Comparison of ENCODE assay signal across 8 mouse cellular contexts in genomic region chr6:4601297-4601931, GRCm38 (mm10). TPM values are rescaled to one million over a fixed set of nuclear protein-coding genes. Genes with fewer than 3 reads are reported as not detected.
A peak's percentile ranks its signal among the peaks of the same experiment; 100 is the strongest.
DNase-seq lines count a peak whose midpoint lies in the region; ATAC-seq and TF ChIP-seq lines count a peak whose summit lies in the region.

No protein-coding gene starts in this region.

- peak overlapping the region; percentile 66 for H3K27ac ChIP-seq in MEL (ENCODE audit: control insufficient read depth, low read depth, low read length)

- peaks cover 17% of the 10 kb centered on the region for H3K79me2 ChIP-seq in MEL (ENCODE audit: control insufficient read depth, insufficient read depth, low read length, poor library complexity)

- H3K4me1 ChIP-seq in MEL (ENCODE audit: control insufficient read depth in 1 of 2, insufficient read depth in 2 of 2, low read length in 2 of 2) = peaks cover 0 to 12% of the 10 kb centered on the region in 2 experiments; a peak in 3 of 4 replicates

- peaks cover 0 to 20% of the 10 kb centered on the region in 2 experiments; a peak in 2 of 4 replicates for H3K36me3 ChIP-seq in MEL (ENCODE audit: control insufficient read depth in 1 of 2, insufficient read depth in 2 of 2, low read length in 2 of 2)

- H3K27me3 ChIP-seq in MEL (ENCODE audit: control insufficient read depth in 1 of 2, insufficient read depth in 2 of 2, low read length in 2 of 2) = peaks cover 2 to 4% of the 10 kb centered on the region in 2 experiments; a peak in 1 of 4 replicates

- TF ChIP-seq EP300 in MEL (IDR thresholded peaks at IDR 0.05; ENCODE audit: low read depth in 1 of 2, low read length in 2 of 2) = no peak

- DNase-seq in 3134 (ENCODE audit: extremely low read depth, insufficient read length, low spot score) (peak; percentile 43), MEL (ENCODE audit: low read depth, low spot score) (peak; percentile 52), liver (peak; percentile 29)
- peak; percentile 57 for DNase-seq in cerebellum, adult 9-11 months
- DNase-seq in gastrocnemius, postnatal 10 days = peak; percentile 44
- peak; percentile 50 for DNase-seq in induced T-regulatory cell, adult 2 months (ENCODE audit: low read depth)
- DNase-seq in thymus, postnatal 10 days (ENCODE audit: low spot score in 2 of 2) = peak; percentile 37 to 49

- H3K4me3 ChIP-seq in MEL (ENCODE audit: control insufficient read depth in 1 of 2, insufficient read depth in 1 of 2, low read depth in 2 of 2, low read length in 2 of 2) = peak overlapping the region; percentile 85 to 92

- ATAC-seq in monocyte, adult 5-6 weeks (replicated peaks; ENCODE audit: insufficient number of reproducible peaks, low FRiP score, low TSS enrichment, poor library complexity, severe bottlenecking) = 0 out of 2 replicates have a peak, but pooled peaks have one; percentile 29

- peak overlapping the region; percentile 92 for H3K9ac ChIP-seq in MEL (ENCODE audit: control insufficient read depth, low read depth, low read length, poor library complexity, severe bottlenecking)

- no peaks in the 10 kb centered on the region for H3K9me3 ChIP-seq in MEL (replicated peaks; ENCODE audit: insufficient read depth, low read length)

- no peak for TF ChIP-seq RAD21 in MEL (IDR thresholded peaks at IDR 0.05; ENCODE audit: low read depth, low read length)

- peak; percentile 44 to 47; a peak in 2 of 4 replicates for TF ChIP-seq POLR2A in MEL (IDR thresholded peaks at IDR 0.05; ENCODE audit: control insufficient read depth in 1 of 2, insufficient read depth in 1 of 2, low read depth in 1 of 2, low read length in 2 of 2, poor library complexity in 1 of 2)

- no peak for TF ChIP-seq CTCF in MEL (IDR thresholded peaks at IDR 0.05 in 2 of 3, conservative IDR thresholded peaks at IDR 0.05 in 1 of 3; ENCODE audit: control insufficient read depth in 1 of 3, insufficient read depth in 1 of 3, low read depth in 2 of 3, low read length in 3 of 3, poor library complexity in 1 of 3, severe bottlenecking in 1 of 3)

TF ChIP-seq in MEL, 35 proteins besides CTCF, POLR2A, EP300 and RAD21:
- TF ChIP-seq TAL1 (IDR thresholded peaks at IDR 0.05; ENCODE audit: low read length) (no peak), MYC (IDR thresholded peaks at IDR 0.05; ENCODE audit: low read depth, low read length) (no peak), KAT2A (conservative IDR thresholded peaks at IDR 0.05; ENCODE audit: low read depth, low read length) (no peak), POLR2AphosphoS2 (IDR thresholded peaks at IDR 0.05; ENCODE audit: low read length) (0 out of 2 replicates have a peak, but pooled peaks have one; percentile 17), MXI1 (IDR thresholded peaks at IDR 0.05; ENCODE audit: low read depth, low read length) (peak; percentile 11; the same call in 1 of the 2 replicates), SIN3A (IDR thresholded peaks at IDR 0.05; ENCODE audit: low read length) (peak; percentile 19; the same call in 1 of the 2 replicates)
TF ChIP-seq in MEL: peak in this region for 3.

RNA-seq across cellular contexts. Expression of gene Casd1, which starts 0.8 kb away (rescaled TPM):
- 11.0 and 12.3 TPM in 2 replicates for total RNA-seq in MEL (2012; rRNA removed)
- 10 to 100 TPM in 1 of 2 experiments, not detected in 1; 12.6 TPM for polyA plus RNA-seq in MEL (2012; ENCODE audit: insufficient read depth in 1 of 2, insufficient read length in 2 of 2, low read depth in 1 of 2, low replicate concordance in 2 of 2, missing spikeins in 1 of 2)
- total RNA-seq in gastrocnemius, postnatal 10 days (2021) = 10 to 100 TPM; 30.1 to 34.6 TPM
- total RNA-seq in monocyte, adult 5-6 weeks (2017) = 19.5 to 42.0 TPM (median 24.1 TPM) in 3 replicates

Comparison
In these comparisons a context has a peak if more than half of its experiments do, and no peak if none do; other contexts are left out.
1. Peak in every context shown above with its lines: DNase-seq, ATAC-seq, H3K4me3 ChIP-seq and H3K27ac ChIP-seq.